Mouse (Mus musculus): Measurements from ENCODE around the gene Ctcfl. TPM values are rescaled to one million over a fixed set of nuclear protein-coding genes. Genes with fewer than 3 reads are reported as not detected.

Gene Ctcfl
- total and polyA plus RNA-seq, 2 experiments: 0.10 to 0.46 TPM

DNA sequence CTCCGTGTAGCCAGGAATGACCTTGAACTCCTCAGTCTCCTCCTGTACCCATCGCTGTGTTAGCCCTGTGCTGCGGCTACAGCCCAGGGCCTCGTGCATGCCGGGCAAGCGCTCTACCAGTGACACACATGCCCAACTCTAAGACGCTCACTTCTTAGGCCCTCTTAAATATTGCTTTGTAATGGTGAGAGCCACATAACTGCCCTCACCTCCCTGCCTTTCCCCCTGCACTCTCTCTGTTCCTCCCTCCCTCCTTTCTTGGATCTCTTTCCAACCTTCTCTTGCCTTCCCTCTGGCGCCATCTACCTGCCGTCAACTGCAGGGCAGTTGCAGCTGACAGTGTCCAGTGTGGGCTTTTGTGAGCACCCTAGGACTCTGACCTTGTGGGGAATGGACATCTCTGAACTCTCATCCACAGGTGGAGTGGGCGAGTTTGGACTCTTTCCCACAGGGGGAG is 38.5 kb downstream of the Ctcfl start:
- Histone ChIP-seq H3K27me3 (ENCODE audit: control insufficient read depth, insufficient read depth, low read length) (no peaks in the 10 kb centered on the region), H3K9ac (ENCODE audit: low read depth, low read length) (no peak overlapping the region), H3K79me2 (ENCODE audit: control insufficient read depth, insufficient read depth, low read length) (no peaks in the 10 kb centered on the region), H3K27ac (replicated peaks; ENCODE audit: insufficient read depth, low read depth, low read length) (no peak overlapping the region), H3K4me3 (ENCODE audit: insufficient read depth, low read depth, low read length) (no peak overlapping the region), H3K36me3 (ENCODE audit: control insufficient read depth, insufficient read depth, low read length) (no peaks in the 10 kb centered on the region), H3K4me1 (ENCODE audit: control insufficient read depth, insufficient read depth, low read length) (no peaks in the 10 kb centered on the region)
- 28% methylated on average over 10 of the region's 10 CpGs for WGBS
- no peak for TF ChIP-seq POLR2A (IDR thresholded peaks at IDR 0.05; ENCODE audit: extremely low read depth, insufficient read depth, low read length)
- TF ChIP-seq CTCF (IDR thresholded peaks at IDR 0.05; ENCODE audit: low read depth, low read length): peak; percentile 95
- peak; percentile 49 for DNase-seq (ENCODE audit: extremely low read depth, low read depth, low spot score)

GRCm38 (mm10) chr2:173079766-173080549 is 39.4 kb downstream of the Ctcfl start:
- Histone ChIP-seq H3K4me1 (ENCODE audit: control insufficient read depth, insufficient read depth, low read length) (no peaks in the 10 kb centered on the region), H3K4me3 (ENCODE audit: insufficient read depth, low read depth, low read length) (no peak overlapping the region), H3K27me3 (ENCODE audit: control insufficient read depth, insufficient read depth, low read length) (no peaks in the 10 kb centered on the region), H3K36me3 (ENCODE audit: control insufficient read depth, insufficient read depth, low read length) (no peaks in the 10 kb centered on the region), H3K27ac (replicated peaks; ENCODE audit: insufficient read depth, low read depth, low read length) (no peak overlapping the region), H3K9ac (ENCODE audit: low read depth, low read length) (no peak overlapping the region), H3K79me2 (ENCODE audit: control insufficient read depth, insufficient read depth, low read length) (no peaks in the 10 kb centered on the region)
- TF ChIP-seq POLR2A (IDR thresholded peaks at IDR 0.05; ENCODE audit: extremely low read depth, insufficient read depth, low read length) (no peak), CTCF (IDR thresholded peaks at IDR 0.05; ENCODE audit: low read depth, low read length) (no peak)
- WGBS: 78% methylated on average over 10 of the region's 10 CpGs
- DNase-seq (ENCODE audit: extremely low read depth, low read depth, low spot score): no peak

DNA sequence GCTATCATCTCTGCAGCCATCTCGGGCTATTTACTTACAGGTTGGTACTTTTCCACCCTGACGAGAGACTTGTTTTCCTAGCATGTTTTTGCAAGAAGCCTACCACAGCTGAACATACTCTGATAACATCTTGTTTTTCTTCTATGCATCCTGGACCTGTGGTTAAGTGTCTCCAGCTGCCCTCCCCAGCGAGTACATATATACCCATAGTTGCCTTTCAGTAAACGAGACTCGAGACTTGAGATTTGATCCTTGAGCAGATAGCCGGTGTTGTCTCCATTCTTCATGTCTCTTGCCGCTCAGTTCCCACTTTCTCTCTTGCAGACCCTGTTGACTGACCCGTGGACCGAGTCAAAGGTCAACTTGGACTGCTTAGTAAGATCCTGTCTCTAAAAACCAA is 42.4 kb downstream of the Ctcfl start:
- TF ChIP-seq CTCF (IDR thresholded peaks at IDR 0.05; ENCODE audit: low read depth, low read length): no peak
- no peak for TF ChIP-seq POLR2A (IDR thresholded peaks at IDR 0.05; ENCODE audit: extremely low read depth, insufficient read depth, low read length)
- no peaks in the 10 kb centered on the region for H3K36me3 ChIP-seq (ENCODE audit: control insufficient read depth, insufficient read depth, low read length)
- H3K27me3 ChIP-seq (ENCODE audit: control insufficient read depth, insufficient read depth, low read length): no peaks in the 10 kb centered on the region
- no peak overlapping the region for H3K27ac ChIP-seq (replicated peaks; ENCODE audit: insufficient read depth, low read depth, low read length)
- DNase-seq (ENCODE audit: extremely low read depth, low read depth, low spot score): no peak
- no peak overlapping the region for H3K4me3 ChIP-seq (ENCODE audit: insufficient read depth, low read depth, low read length)
- 51% methylated on average over 9 of the region's 9 CpGs for WGBS
- H3K9ac ChIP-seq (ENCODE audit: low read depth, low read length): no peak overlapping the region
- no peaks in the 10 kb centered on the region for H3K79me2 ChIP-seq (ENCODE audit: control insufficient read depth, insufficient read depth, low read length)
- H3K4me1 ChIP-seq (ENCODE audit: control insufficient read depth, insufficient read depth, low read length): no peaks in the 10 kb centered on the region

DNA sequence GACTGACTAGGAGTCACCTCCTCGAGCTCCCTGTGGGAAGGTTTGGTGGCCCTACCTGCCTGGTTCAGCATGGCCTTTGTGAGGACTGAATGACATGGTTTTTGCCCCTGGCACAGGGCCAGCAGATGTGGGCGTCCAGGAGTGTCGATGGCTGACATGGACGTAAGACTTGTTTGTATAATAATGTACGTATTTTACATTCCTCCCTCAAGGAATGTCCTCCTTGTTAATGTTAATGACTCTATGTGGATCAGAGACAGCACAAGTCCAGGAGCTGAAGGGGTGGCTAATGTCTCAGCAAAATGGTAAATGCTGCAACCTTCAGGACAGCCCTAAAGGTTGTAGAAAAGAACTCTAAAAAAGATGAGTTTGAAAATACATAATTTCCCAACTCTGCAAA is 45.7 kb downstream of the Ctcfl start:
- no peak overlapping the region for H3K4me3 ChIP-seq (ENCODE audit: insufficient read depth, low read depth, low read length)
- H3K27me3 ChIP-seq (ENCODE audit: control insufficient read depth, insufficient read depth, low read length): no peaks in the 10 kb centered on the region
- no peak overlapping the region for H3K9ac ChIP-seq (ENCODE audit: low read depth, low read length)
- 40% methylated on average over 5 of the region's 5 CpGs for WGBS
- DNase-seq (ENCODE audit: extremely low read depth, low read depth, low spot score): no peak
- TF ChIP-seq CTCF (IDR thresholded peaks at IDR 0.05; ENCODE audit: low read depth, low read length): no peak
- no peak for TF ChIP-seq POLR2A (IDR thresholded peaks at IDR 0.05; ENCODE audit: extremely low read depth, insufficient read depth, low read length)
- no peaks in the 10 kb centered on the region for H3K79me2 ChIP-seq (ENCODE audit: control insufficient read depth, insufficient read depth, low read length)
- no peaks in the 10 kb centered on the region for H3K4me1 ChIP-seq (ENCODE audit: control insufficient read depth, insufficient read depth, low read length)
- no peaks in the 10 kb centered on the region for H3K36me3 ChIP-seq (ENCODE audit: control insufficient read depth, insufficient read depth, low read length)
- no peak overlapping the region for H3K27ac ChIP-seq (replicated peaks; ENCODE audit: insufficient read depth, low read depth, low read length)

- Histone ChIP-seq H3K4me1 (ENCODE audit: control insufficient read depth, insufficient read depth, low read length) (no peaks in the 10 kb centered on the region), H3K27ac (replicated peaks; ENCODE audit: insufficient read depth, low read depth, low read length) (no peak overlapping the region), H3K27me3 (ENCODE audit: control insufficient read depth, insufficient read depth, low read length) (no peaks in the 10 kb centered on the region), H3K36me3 (ENCODE audit: control insufficient read depth, insufficient read depth, low read length) (no peaks in the 10 kb centered on the region), H3K4me3 (ENCODE audit: insufficient read depth, low read depth, low read length) (no peak overlapping the region), H3K79me2 (ENCODE audit: control insufficient read depth, insufficient read depth, low read length) (no peaks in the 10 kb centered on the region), H3K9ac (ENCODE audit: low read depth, low read length) (no peak overlapping the region)
- WGBS: 87% methylated on average over 7 of the region's 7 CpGs
- no peak for DNase-seq (ENCODE audit: extremely low read depth, low read depth, low spot score)
- TF ChIP-seq CTCF (IDR thresholded peaks at IDR 0.05; ENCODE audit: low read depth, low read length) (no peak), POLR2A (IDR thresholded peaks at IDR 0.05; ENCODE audit: extremely low read depth, insufficient read depth, low read length) (no peak)
Measured at GRCm38 (mm10) chr2:173072948-173073347, 46.4 kb downstream of the Ctcfl start.

DNA sequence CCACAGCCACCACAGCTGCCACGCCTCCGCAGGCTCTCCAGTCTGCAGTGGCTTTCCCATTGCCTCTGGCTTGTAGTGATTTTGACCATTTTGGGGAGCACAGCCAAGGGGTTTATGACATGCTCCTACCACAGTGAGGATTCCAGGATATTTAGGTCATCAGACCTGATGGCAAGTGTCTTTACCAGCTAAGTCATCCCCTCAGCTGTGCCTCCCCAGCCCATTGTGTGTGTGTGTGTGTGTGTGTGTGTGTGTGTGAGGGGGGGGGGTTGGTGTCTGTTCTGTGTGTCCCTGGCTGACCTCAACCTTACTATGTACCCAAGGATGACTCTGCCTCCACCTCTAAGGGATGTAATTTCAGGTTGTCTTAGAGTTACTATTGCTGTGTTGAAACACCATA is 54.5 kb downstream of the Ctcfl start:
- Histone ChIP-seq H3K79me2 (ENCODE audit: control insufficient read depth, insufficient read depth, low read length) (no peaks in the 10 kb centered on the region), H3K27me3 (ENCODE audit: control insufficient read depth, insufficient read depth, low read length) (no peaks in the 10 kb centered on the region), H3K9ac (ENCODE audit: low read depth, low read length) (no peak overlapping the region), H3K27ac (replicated peaks; ENCODE audit: insufficient read depth, low read depth, low read length) (no peak overlapping the region), H3K36me3 (ENCODE audit: control insufficient read depth, insufficient read depth, low read length) (no peaks in the 10 kb centered on the region), H3K4me3 (ENCODE audit: insufficient read depth, low read depth, low read length) (no peak overlapping the region), H3K4me1 (ENCODE audit: control insufficient read depth, insufficient read depth, low read length) (no peaks in the 10 kb centered on the region)
- WGBS: 89% methylated on average over 2 of the region's 2 CpGs
- no peak for DNase-seq (ENCODE audit: extremely low read depth, low read depth, low spot score)
- TF ChIP-seq CTCF (IDR thresholded peaks at IDR 0.05; ENCODE audit: low read depth, low read length) (no peak), POLR2A (IDR thresholded peaks at IDR 0.05; ENCODE audit: extremely low read depth, insufficient read depth, low read length) (no peak)

Measured in liver, adult 2 months (tissue).